Mouse (Mus musculus) heart, postnatal 10 days (tissue): ENCODE results near the gene Aif1l. TPM values are rescaled to one million over a fixed set of nuclear protein-coding genes. Genes with fewer than 3 reads are reported as not detected.
A peak's percentile ranks its signal among the peaks of the same experiment; 100 is the strongest.

Experiments
- DNase-seq, 2 experiments: peaks; one replicate each; pipeline ENCODE4 v3.0.0; 2021
- intact Hi-C: fragments of 180-260 bp; cut with DNase I; formaldehyde crosslinking; loops from one replicate; pipeline ENCODE4 v1.15.1; 2025
- total RNA-seq, 2 experiments: library from RNA; stranded (reverse); gene quantifications; 2 replicates each; pipeline ENCODE4 v1.2.3; 2021

Aif1l gene
- total RNA-seq, 2 experiments from 2014 or later: 7.9 to 8.6 TPM

- intact Hi-C loops: no loop called here
Measured at GRCm38 (mm10) chr2:31950966-31951365, 1.0 kb downstream of the Aif1l start.

GRCm38 (mm10) chr2:31952236-31952635, 2.3 kb downstream of the Aif1l start:
- peak; percentile 44 to 45 for DNase-seq
- intact Hi-C loops: no loop called here

More at GRCm38 (mm10) chr2:31950966-31951365, 1.0 kb downstream of the Aif1l start:
- no peak for DNase-seq

- intact Hi-C loops: no loop called here
Measured at GRCm38 (mm10) chr2:31952725-31953124, 2.8 kb downstream of the Aif1l start.

DNA sequence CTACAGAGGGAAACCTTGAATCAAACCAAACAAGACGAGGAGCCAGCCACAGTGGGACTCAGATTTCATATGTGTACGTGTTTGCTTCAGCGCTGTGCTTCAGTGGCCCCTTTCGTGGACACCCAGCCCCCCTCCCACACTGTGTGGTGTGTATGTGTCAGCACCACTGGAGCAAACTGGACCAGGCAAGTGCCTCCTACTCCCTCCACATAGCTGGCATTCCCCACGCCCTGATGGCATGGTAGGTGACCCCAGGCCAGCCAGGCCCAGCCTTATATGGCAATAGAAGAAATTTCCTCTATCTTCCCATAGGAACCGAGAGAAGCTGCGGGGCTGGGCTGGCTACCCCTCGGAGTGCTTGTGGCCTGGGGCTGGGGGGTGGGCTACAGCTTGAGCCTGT, 3.7 kb downstream of the Aif1l start:
- DNase-seq: peak; percentile 12 to 29

More at GRCm38 (mm10) chr2:31952725-31953124, 2.8 kb downstream of the Aif1l start:
- no peak for DNase-seq

DNA sequence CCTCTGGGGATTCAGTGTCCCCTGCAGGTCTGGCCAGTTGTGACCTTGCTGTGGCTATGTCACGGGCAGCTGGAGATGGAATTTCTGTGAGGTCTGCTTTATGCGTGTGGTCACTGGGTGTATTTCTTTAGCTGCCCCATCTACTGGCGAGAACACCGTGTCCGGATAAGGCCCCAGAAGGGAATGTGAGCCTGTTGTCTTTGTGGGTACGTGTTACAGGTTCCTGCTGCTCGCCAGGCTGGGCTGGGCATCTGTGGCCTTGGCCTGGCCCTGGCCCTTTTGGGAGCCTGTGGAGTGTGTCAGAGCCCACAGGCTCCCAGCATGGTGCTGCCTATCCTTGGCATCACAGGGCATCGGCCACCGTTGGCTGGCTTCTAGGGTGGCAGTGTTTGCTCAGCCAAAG, 4.8 kb downstream of the Aif1l start:
- peak; percentile 13 to 23 for DNase-seq
- intact Hi-C loops: no loop called here

More for the DNA sequence above, 3.7 kb downstream of the Aif1l start:
- intact Hi-C loops: no loop called here

GRCm38 (mm10) chr2:31955686-31956085, 5.7 kb downstream of the Aif1l start:
- intact Hi-C loops: no loop called here

GRCm38 (mm10) chr2:31957211-31957610, 7.3 kb downstream of the Aif1l start:
- intact Hi-C loops: no loop called here
- DNase-seq: no peak

More at GRCm38 (mm10) chr2:31955686-31956085, 5.7 kb downstream of the Aif1l start:
- DNase-seq: no peak

GRCm38 (mm10) chr2:31960986-31961385, 11.0 kb downstream of the Aif1l start:
- intact Hi-C loops: no loop called here
- DNase-seq: no peak

- no peak for DNase-seq
- intact Hi-C loops: no loop called here
Measured at GRCm38 (mm10) chr2:31961791-31962222, 11.9 kb downstream of the Aif1l start.

DNA sequence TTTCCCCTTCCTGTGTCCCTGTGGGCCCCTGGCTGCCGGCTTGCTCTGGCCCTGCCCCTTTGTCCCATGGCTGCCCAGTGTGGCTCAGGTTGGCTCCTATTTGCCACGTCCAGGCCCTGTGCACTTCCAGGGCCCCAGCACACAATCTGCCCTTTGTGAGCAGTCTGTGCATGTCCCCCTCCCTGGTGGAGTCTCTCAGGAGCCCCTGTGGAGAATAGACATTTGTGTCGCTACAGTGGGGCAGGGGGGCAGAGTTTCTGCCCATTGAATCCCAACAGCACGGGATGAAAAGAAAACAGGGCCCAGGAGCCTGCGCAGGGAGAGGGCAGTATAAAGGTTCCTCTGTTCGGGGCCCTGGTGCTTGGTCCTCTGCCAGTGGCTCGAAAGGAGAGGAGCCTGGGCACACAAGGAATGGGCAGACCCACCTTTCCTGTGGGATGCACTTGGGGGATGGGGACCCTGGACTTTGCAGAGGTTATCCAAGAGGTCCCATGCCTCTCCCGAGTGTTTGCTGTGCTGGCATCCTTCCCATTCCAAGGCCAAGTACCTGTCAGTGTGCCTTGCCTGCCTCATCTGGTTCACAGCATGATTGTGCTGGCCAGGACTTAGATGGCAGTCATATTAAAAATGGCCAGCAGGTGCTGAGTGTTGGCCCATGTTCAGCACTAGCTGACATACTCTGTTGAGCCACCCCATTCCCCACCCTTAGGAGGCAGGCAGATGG, 12.7 kb downstream of the Aif1l start:
- intact Hi-C loops: no loop called here
- peak in 1 of 2 experiments; percentile 24 for DNase-seq

GRCm38 (mm10) chr2:31963491-31963890, 13.6 kb downstream of the Aif1l start:
- DNase-seq: peak; percentile 21 to 39
- intact Hi-C loops: no loop called here

DNA sequence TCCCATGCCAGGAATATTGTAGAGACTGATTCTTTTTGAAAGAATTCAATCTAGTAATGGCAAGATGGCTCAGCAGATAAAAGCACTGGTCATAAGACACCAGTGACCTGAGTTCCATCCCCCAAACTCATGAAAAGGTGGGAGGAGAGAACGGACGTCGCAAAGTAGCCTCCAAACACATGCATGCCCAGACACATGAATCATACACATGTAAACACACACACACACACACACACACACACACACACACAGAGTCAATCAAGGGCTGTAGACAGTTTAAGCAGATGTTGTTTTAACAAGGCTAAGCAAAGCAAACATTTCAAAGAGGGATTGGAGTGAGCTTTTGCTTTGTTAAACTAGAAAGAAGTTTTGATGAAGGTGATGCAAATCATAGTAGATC, 14.3 kb downstream of the Aif1l start:
- intact Hi-C loops: no loop called here
- DNase-seq: no peak

DNA sequence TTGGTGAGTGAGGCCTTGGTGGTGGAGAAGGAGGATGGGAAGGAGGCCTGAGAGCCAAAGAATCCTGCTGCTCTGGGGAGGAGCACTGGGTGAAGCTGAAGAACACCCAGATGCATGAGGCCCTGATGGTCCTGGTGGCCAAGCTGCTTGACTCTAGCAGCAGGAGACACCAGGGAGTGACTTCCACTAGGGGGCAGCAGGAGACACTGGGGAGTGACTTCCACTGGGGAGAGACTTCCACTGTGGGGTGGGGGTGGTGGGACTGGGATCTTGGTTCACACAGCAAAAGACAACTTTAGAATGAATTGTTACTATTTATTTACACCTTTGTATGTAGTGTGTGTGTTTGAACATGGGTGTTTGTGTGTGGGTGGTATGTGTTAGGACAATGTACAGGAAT, 15.2 kb downstream of the Aif1l start:
- peak; percentile 23 to 57 for DNase-seq
- intact Hi-C loops: loop anchor here (5.0 kb wide), 1 partner anchor 167 kb away; no protein-coding TSS in a partner anchor

DNA sequence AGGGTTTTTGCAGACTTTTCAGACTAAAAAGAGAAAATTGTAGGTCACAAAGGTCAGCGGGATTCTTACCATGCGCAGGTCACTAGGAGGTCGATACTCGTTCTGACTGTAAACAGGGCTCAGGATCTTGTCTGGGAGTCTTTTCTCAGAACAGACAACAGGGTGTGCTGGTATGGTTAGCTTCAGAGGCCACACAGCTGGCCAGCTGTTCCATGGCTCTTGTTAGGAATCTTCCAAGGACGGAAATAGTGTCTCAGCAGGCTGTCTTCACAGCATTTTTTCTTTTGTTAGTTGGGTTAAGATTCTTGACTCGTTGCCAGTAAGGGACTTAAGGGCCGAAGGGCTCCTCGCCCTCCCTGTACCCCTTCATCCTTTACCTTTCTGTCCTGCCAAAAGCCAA, 16.9 kb downstream of the Aif1l start:
- DNase-seq: no peak
- intact Hi-C loops: loop anchor here (5.0 kb wide), 1 partner anchor 166 kb away; no protein-coding TSS in a partner anchor

- no peak for DNase-seq
- intact Hi-C loops: no loop called here
Measured at GRCm38 (mm10) chr2:31972589-31972988, 22.6 kb downstream of the Aif1l start.

- intact Hi-C loops: no loop called here
Measured at GRCm38 (mm10) chr2:31974141-31974808, 24.3 kb downstream of the Aif1l start, which contains the start of gene Nup214. Gene Nup214, plus strand, starts transcription at chr2:31974436.

GRCm38 (mm10) chr2:31974809-31975371, 25.0 kb downstream of the Aif1l start:
- intact Hi-C loops: no loop called here
- peak in 1 of 2 experiments; percentile 13 for DNase-seq

More at GRCm38 (mm10) chr2:31974141-31974808, 24.3 kb downstream of the Aif1l start, which contains the start of gene Nup214:
- DNase-seq: peak; percentile 99 to 100

- intact Hi-C loops: no loop called here
Measured at GRCm38 (mm10) chr2:31987774-31988173, 37.8 kb downstream of the Aif1l start.

GRCm38 (mm10) chr2:31990961-31991360, 41.0 kb downstream of the Aif1l start:
- intact Hi-C loops: no loop called here
- DNase-seq: no peak

More at GRCm38 (mm10) chr2:31987774-31988173, 37.8 kb downstream of the Aif1l start:
- no peak for DNase-seq

GRCm38 (mm10) chr2:31994896-31995295, 45.0 kb downstream of the Aif1l start:
- DNase-seq: peak; percentile 16 to 27
- intact Hi-C loops: no loop called here

DNA sequence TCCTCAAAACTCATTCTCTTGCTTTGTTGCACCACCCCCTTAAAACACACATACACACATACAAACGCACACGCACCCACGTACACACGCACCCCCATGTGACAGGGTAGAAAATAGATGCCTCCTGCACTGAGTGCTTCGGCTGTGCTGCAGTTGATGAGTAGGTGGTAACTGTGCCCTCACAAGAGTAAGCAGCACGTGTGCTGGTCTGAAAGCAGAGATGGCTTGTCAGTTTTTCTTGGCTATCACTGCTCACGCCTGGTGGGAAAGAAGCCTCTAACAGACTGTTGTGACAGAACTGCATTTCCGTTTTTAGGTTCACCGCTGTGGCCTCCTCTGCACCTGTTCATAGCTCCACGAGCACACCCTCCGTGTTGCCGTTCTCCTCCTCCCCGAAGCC, 46.1 kb downstream of the Aif1l start:
- DNase-seq: no peak
- intact Hi-C loops: no loop called here
